16 mouse cellular contexts compared by ENCODE assay signal in genomic region chr3:140409239-140409638, GRCm38 (mm10).
A peak's percentile ranks its signal among the peaks of the same experiment; 100 is the strongest.
DNase-seq lines count a peak whose midpoint lies in the region; ATAC-seq lines count a peak whose summit lies in the region.
"Had no signal": no experiment of that assay in that cellular context is flagged by ENCODE, and none has a peak within 500 bp of the region (broad histone marks: within the 10 kb centered on the region; RNA-seq: fewer than 3 reads in every experiment).

No protein-coding gene starts in this region.

- no peaks in the 10 kb centered on the region for H3K9me3 ChIP-seq in forebrain, embryonic 12.5 days
- no peaks in the 10 kb centered on the region for H3K9me3 ChIP-seq in forebrain, embryonic 16.5 days (ENCODE audit: control insufficient read depth, low read length)
- no peaks in the 10 kb centered on the region for H3K9me3 ChIP-seq in hindbrain, embryonic 12.5 days (replicated peaks)
- no peaks in the 10 kb centered on the region for H3K9me3 ChIP-seq in hindbrain, embryonic 13.5 days
- no peaks in the 10 kb centered on the region for H3K9me3 ChIP-seq in embryonic facial prominence, embryonic 10.5 days
- H3K9me3 ChIP-seq: heart, embryonic 12.5 days had no signal

- H3K36me3 ChIP-seq in forebrain, embryonic 12.5 days (replicated peaks), result no peaks in the 10 kb centered on the region
- no peaks in the 10 kb centered on the region for H3K36me3 ChIP-seq in forebrain, embryonic 16.5 days (ENCODE audit: control insufficient read depth, insufficient read depth)
- H3K36me3 ChIP-seq in hindbrain, embryonic 12.5 days, result no peaks in the 10 kb centered on the region
- no peaks in the 10 kb centered on the region for H3K36me3 ChIP-seq in hindbrain, embryonic 13.5 days
- H3K36me3 ChIP-seq in embryonic facial prominence, embryonic 10.5 days (replicated peaks), result no peaks in the 10 kb centered on the region
- H3K36me3 ChIP-seq: heart, embryonic 12.5 days had no signal

- no peaks in the 10 kb centered on the region for H3K27me3 ChIP-seq in forebrain, embryonic 12.5 days
- H3K27me3 ChIP-seq in forebrain, embryonic 16.5 days (replicated peaks; ENCODE audit: control insufficient read depth, insufficient read depth, low read length), result no peaks in the 10 kb centered on the region
- no peaks in the 10 kb centered on the region for H3K27me3 ChIP-seq in hindbrain, embryonic 12.5 days
- H3K27me3 ChIP-seq in hindbrain, embryonic 13.5 days, result no peaks in the 10 kb centered on the region
- no peaks in the 10 kb centered on the region for H3K27me3 ChIP-seq in embryonic facial prominence, embryonic 10.5 days (replicated peaks; ENCODE audit: low read depth, poor library complexity, severe bottlenecking)
- H3K27me3 ChIP-seq: heart, embryonic 12.5 days; Patski had no signal

- no peak overlapping the region for H3K4me2 ChIP-seq in forebrain, embryonic 12.5 days
- H3K4me2 ChIP-seq in forebrain, embryonic 16.5 days (ENCODE audit: low read length), result no peak overlapping the region
- no peak overlapping the region for H3K4me2 ChIP-seq in hindbrain, embryonic 12.5 days (replicated peaks)
- H3K4me2 ChIP-seq in hindbrain, embryonic 13.5 days, result no peak overlapping the region
- H3K4me2 ChIP-seq: heart, embryonic 12.5 days had no signal

- H3K27ac ChIP-seq in forebrain, embryonic 12.5 days, result no peak overlapping the region
- no peak overlapping the region for H3K27ac ChIP-seq in forebrain, embryonic 16.5 days (ENCODE audit: low read length)
- no peak overlapping the region for H3K27ac ChIP-seq in hindbrain, embryonic 12.5 days
- no peak overlapping the region for H3K27ac ChIP-seq in hindbrain, embryonic 13.5 days
- no peak overlapping the region for H3K27ac ChIP-seq in embryonic facial prominence, embryonic 10.5 days (replicated peaks)

- H3K4me1 ChIP-seq in forebrain, embryonic 12.5 days, result no peaks in the 10 kb centered on the region
- no peaks in the 10 kb centered on the region for H3K4me1 ChIP-seq in forebrain, embryonic 16.5 days (replicated peaks; ENCODE audit: control insufficient read depth, insufficient read depth, low read length)
- H3K4me1 ChIP-seq in hindbrain, embryonic 12.5 days, result no peaks in the 10 kb centered on the region
- no peaks in the 10 kb centered on the region for H3K4me1 ChIP-seq in hindbrain, embryonic 13.5 days (replicated peaks)
- H3K4me1 ChIP-seq in embryonic facial prominence, embryonic 10.5 days, result no peaks in the 10 kb centered on the region
- H3K4me1 ChIP-seq: heart, embryonic 12.5 days had no signal

- no peak overlapping the region for H3K4me3 ChIP-seq in forebrain, embryonic 12.5 days (replicated peaks)
- H3K4me3 ChIP-seq in forebrain, embryonic 16.5 days (replicated peaks; ENCODE audit: low read length), result no peak overlapping the region
- H3K4me3 ChIP-seq in hindbrain, embryonic 12.5 days, result no peak overlapping the region
- H3K4me3 ChIP-seq in hindbrain, embryonic 13.5 days, result no peak overlapping the region
- no peak overlapping the region for H3K4me3 ChIP-seq in embryonic facial prominence, embryonic 10.5 days
- H3K4me3 ChIP-seq: heart, embryonic 12.5 days had no signal

- DNase-seq in retina, postnatal 1 day, result peak; percentile 32
- no peak for DNase-seq in retina, embryonic 14.5 days (ENCODE audit: low spot score)
- no peak for DNase-seq in embryonic facial prominence, embryonic 10.5 days (ENCODE audit: low spot score)
- DNase-seq: adrenal gland, postnatal 14 days; cerebellum, adult 18-20 months; cerebellum, adult 9-11 months; cerebellum, postnatal 36 days; gastrocnemius, postnatal 14 days had no signal

- 45% methylated on average over 4 of the region's 4 CpGs for WGBS in forebrain, embryonic 12.5 days
- 25% methylated on average over 4 of the region's 4 CpGs for WGBS in forebrain, embryonic 16.5 days
- WGBS in hindbrain, embryonic 12.5 days, result 50% methylated on average over 4 of the region's 4 CpGs
- WGBS in hindbrain, embryonic 13.5 days, result 57% methylated on average over 4 of the region's 4 CpGs
- WGBS in embryonic facial prominence, embryonic 10.5 days, result 76% methylated on average over 4 of the region's 4 CpGs

- ATAC-seq in forebrain, embryonic 12.5 days (ENCODE audit: low FRiP score), result peak; percentile 68; the same call in 1 of the 2 replicates
- no peak for ATAC-seq in forebrain, embryonic 16.5 days
- peak; percentile 66 for ATAC-seq in hindbrain, embryonic 12.5 days (ENCODE audit: low FRiP score)
- no peak for ATAC-seq in hindbrain, embryonic 13.5 days (ENCODE audit: low FRiP score)
- ATAC-seq: activated CD4-positive, CD25-positive, alpha-beta regulatory T cell, adult 4 months; intestine, embryonic 16.5 days; Patski had no signal

- no peak overlapping the region for H3K9ac ChIP-seq in forebrain, embryonic 12.5 days
- H3K9ac ChIP-seq in forebrain, embryonic 16.5 days (replicated peaks; ENCODE audit: low read depth, low read length), result no peak overlapping the region
- no peak overlapping the region for H3K9ac ChIP-seq in hindbrain, embryonic 12.5 days
- H3K9ac ChIP-seq in hindbrain, embryonic 13.5 days, result no peak overlapping the region
- H3K9ac ChIP-seq: heart, embryonic 12.5 days had no signal

Comparison
In these comparisons a context has a peak if more than half of its experiments do, and no peak if none do; other contexts are left out.
1. ATAC-seq: peak in forebrain, embryonic 12.5 days (single experiment) and hindbrain, embryonic 12.5 days (single experiment); none in forebrain, embryonic 16.5 days (single experiment) and hindbrain, embryonic 13.5 days (single experiment).